Mouse (Mus musculus): ENCODE results near the gene Rbm20.

Rbm20 gene

GRCm38 (mm10) chr19:53850166-53850922 is 173.2 kb downstream of the Rbm20 start:
- peak; percentile 81 for DNase-seq (ENCODE audit: low spot score)

- no peak for DNase-seq (ENCODE audit: low spot score)
Observed at GRCm38 (mm10) chr19:53851352-53851751, 174.2 kb downstream of the Rbm20 start.

- DNase-seq (ENCODE audit: low spot score) = no peak
Observed at GRCm38 (mm10) chr19:53851826-53852698, 175.0 kb downstream of the Rbm20 start.

- peak; percentile 67 for DNase-seq (ENCODE audit: low spot score)
Observed at GRCm38 (mm10) chr19:53852699-53853451, 175.8 kb downstream of the Rbm20 start.

GRCm38 (mm10) chr19:53854978-53855377 is 177.9 kb downstream of the Rbm20 start:
- no peak for DNase-seq (ENCODE audit: low spot score)

- DNase-seq (ENCODE audit: low spot score) = no peak
Observed at GRCm38 (mm10) chr19:53855781-53856180, 178.7 kb downstream of the Rbm20 start.

- DNase-seq (ENCODE audit: low spot score) = no peak
Observed at GRCm38 (mm10) chr19:53856794-53857193, 179.7 kb downstream of the Rbm20 start.

- DNase-seq (ENCODE audit: low spot score) = no peak
Observed at GRCm38 (mm10) chr19:53857962-53858361, 180.9 kb downstream of the Rbm20 start.

- no peak for DNase-seq (ENCODE audit: low spot score)
Observed at GRCm38 (mm10) chr19:53859149-53859548, 182.0 kb downstream of the Rbm20 start.

GRCm38 (mm10) chr19:53859593-53859992 is 182.5 kb downstream of the Rbm20 start:
- DNase-seq (ENCODE audit: low spot score) = no peak

GRCm38 (mm10) chr19:53861346-53861745 is 184.2 kb downstream of the Rbm20 start:
- DNase-seq (ENCODE audit: low spot score) = no peak

GRCm38 (mm10) chr19:53862573-53863246 is 185.6 kb downstream of the Rbm20 start:
- DNase-seq (ENCODE audit: low spot score) = no peak

- DNase-seq (ENCODE audit: low spot score) = no peak
Observed at GRCm38 (mm10) chr19:53867238-53867637, 190.1 kb downstream of the Rbm20 start.

GRCm38 (mm10) chr19:53868125-53868524 is 191.0 kb downstream of the Rbm20 start:
- no peak for DNase-seq (ENCODE audit: low spot score)

GRCm38 (mm10) chr19:53868796-53869195 is 191.7 kb downstream of the Rbm20 start:
- DNase-seq (ENCODE audit: low spot score) = no peak

GRCm38 (mm10) chr19:53869427-53870385 is 192.6 kb downstream of the Rbm20 start:
- DNase-seq (ENCODE audit: low spot score) = no peak

- no peak for DNase-seq (ENCODE audit: low spot score)
Observed at GRCm38 (mm10) chr19:53870568-53870967, 193.5 kb downstream of the Rbm20 start.

- DNase-seq (ENCODE audit: low spot score) = no peak
Observed at GRCm38 (mm10) chr19:53871502-53871901, 194.4 kb downstream of the Rbm20 start.

- no peak for DNase-seq (ENCODE audit: low spot score)
Observed at GRCm38 (mm10) chr19:53872994-53873713, 196.0 kb downstream of the Rbm20 start.

GRCm38 (mm10) chr19:53875246-53875645 is 198.1 kb downstream of the Rbm20 start:
- no peak for DNase-seq (ENCODE audit: low spot score)
